In genomic region chr2:75767871-75768558, GRCm38 (mm10) we compare ENCODE assay signal across 8 mouse cellular contexts.
DNase-seq lines count a peak whose midpoint lies in the region; ATAC-seq and TF ChIP-seq lines count a peak whose summit lies in the region.

No protein-coding gene starts in this region.

- DNase-seq in CH12.LX (ENCODE audit: extremely low read depth) = peak; percentile 92
- DNase-seq in Muller cell, postnatal 12 days (ENCODE audit: inconsistent ontology term) = peak; percentile 91
- no peak for DNase-seq in liver, embryonic 11.5 days (ENCODE audit: low spot score)
- DNase-seq in cerebellum, adult 11 months = no peak
- DNase-seq in layer of hippocampus, postnatal 10 days (ENCODE audit: low spot score in 2 of 2) = no peak
- DNase-seq in right cerebral cortex, adult 2 months (ENCODE audit: low spot score in 2 of 2) = no peak

- 33% methylated on average over 7 of the region's 7 CpGs for WGBS in forebrain, embryonic 15.5 days
- WGBS in liver, embryonic 11.5 days = 42% methylated on average over 7 of the region's 7 CpGs
- 51% methylated on average over 7 of the region's 7 CpGs for WGBS in stomach, embryonic 15.5 days

- H3K36me3 ChIP-seq in CH12.LX (replicated peaks in 1 of 2; ENCODE audit: control insufficient read depth in 1 of 2, insufficient read depth in 1 of 2, low read length in 1 of 2) = no peaks in the 10 kb centered on the region
- no peaks in the 10 kb centered on the region for H3K36me3 ChIP-seq in forebrain, embryonic 15.5 days
- H3K36me3 ChIP-seq in liver, embryonic 11.5 days (ENCODE audit: control insufficient read depth, insufficient read depth, low read length) = no peaks in the 10 kb centered on the region
- H3K36me3 ChIP-seq in stomach, embryonic 15.5 days = no peaks in the 10 kb centered on the region

- peak overlapping the region; percentile 75 for H3K4me2 ChIP-seq in CH12.LX (ENCODE audit: insufficient read depth, low read depth, poor library complexity, severe bottlenecking)
- H3K4me2 ChIP-seq in forebrain, embryonic 15.5 days (replicated peaks) = no peak overlapping the region
- peak overlapping the region; percentile 46 for H3K4me2 ChIP-seq in liver, embryonic 11.5 days
- no peak overlapping the region for H3K4me2 ChIP-seq in stomach, embryonic 15.5 days

- peak; percentile 72 for TF ChIP-seq EP300 in CH12.LX (IDR thresholded peaks at IDR 0.05; ENCODE audit: low read length)

- no peak for TF ChIP-seq CTCF in CH12.LX (conservative IDR thresholded peaks at IDR 0.05 in 1 of 2, IDR thresholded peaks at IDR 0.05 in 1 of 2; ENCODE audit: low read depth in 2 of 2, low read length in 2 of 2)

- dilution Hi-C loops in CH12.LX (cut with MboI; ENCODE audit: extremely low pct_ligation_motif_present, extremely low pct_unique_long_range_greater_than_20kb, low sequenced_read_pairs) = no loop called here

- peaks cover 36 to 80% of the 10 kb centered on the region in 2 experiments for H3K4me1 ChIP-seq in CH12.LX (ENCODE audit: control insufficient read depth in 1 of 2, insufficient read depth in 2 of 2)
- peaks cover 8% of the 10 kb centered on the region for H3K4me1 ChIP-seq in forebrain, embryonic 15.5 days
- peaks cover 44% of the 10 kb centered on the region for H3K4me1 ChIP-seq in liver, embryonic 11.5 days (replicated peaks; ENCODE audit: control insufficient read depth, insufficient read depth, low read length)
- H3K4me1 ChIP-seq in stomach, embryonic 15.5 days = 0 out of 2 replicates have a peak, but pooled peaks cover 5% of the 10 kb centered on the region

- H3K4me3 ChIP-seq in CH12.LX (replicated peaks in 1 of 3; ENCODE audit: low read depth in 2 of 3, low read length in 2 of 3, poor library complexity in 1 of 3) = peak overlapping the region in 2 of 3 experiments; percentile 17 to 46
- H3K4me3 ChIP-seq in forebrain, embryonic 15.5 days = no peak overlapping the region
- no peak overlapping the region for H3K4me3 ChIP-seq in liver, embryonic 11.5 days (ENCODE audit: low read depth, low read length)
- no peak overlapping the region for H3K4me3 ChIP-seq in stomach, embryonic 15.5 days (replicated peaks)

- H3K27ac ChIP-seq in CH12.LX (ENCODE audit: insufficient read depth, low read depth) = peak overlapping the region; percentile 88
- H3K27ac ChIP-seq in forebrain, embryonic 15.5 days (replicated peaks) = 0 out of 2 replicates have a peak overlapping the region, but pooled peaks have one; percentile 36
- peak overlapping the region; percentile 74 for H3K27ac ChIP-seq in liver, embryonic 11.5 days (ENCODE audit: low read depth, low read length)
- H3K27ac ChIP-seq in stomach, embryonic 15.5 days = peak overlapping the region; percentile 81

- in situ Hi-C loops in CH12.LX (cut with MboI; ENCODE audit: low pct_ligation_motif_present, low pct_unique_long_range_greater_than_20kb, low sequenced_read_pairs) = loop anchor here (5.0 to 10.0 kb wide), 2 partner anchors 46 to 63 kb away; partner anchors contain the start of gene Nfe2l2

- peak; percentile 67 for TF ChIP-seq POLR2A in CH12.LX (IDR thresholded peaks at IDR 0.05; ENCODE audit: low read depth, low read length)

- no peaks in the 10 kb centered on the region for H3K9me3 ChIP-seq in CH12.LX (replicated peaks; ENCODE audit: low read length)
- H3K9me3 ChIP-seq in forebrain, embryonic 15.5 days = no peaks in the 10 kb centered on the region
- H3K9me3 ChIP-seq in liver, embryonic 11.5 days (ENCODE audit: control insufficient read depth, low read length) = no peaks in the 10 kb centered on the region
- no peaks in the 10 kb centered on the region for H3K9me3 ChIP-seq in stomach, embryonic 15.5 days

- peak; percentile 85 for ATAC-seq in forebrain, embryonic 15.5 days (replicated peaks)
- ATAC-seq in liver, embryonic 11.5 days (replicated peaks; ENCODE audit: low FRiP score) = peak; percentile 80
- ATAC-seq in stomach, embryonic 15.5 days (ENCODE audit: insufficient read depth, low FRiP score, low read depth) = peak; percentile 70

- peak overlapping the region; percentile 86 for H3K9ac ChIP-seq in CH12.LX (ENCODE audit: insufficient read depth, low read depth)
- H3K9ac ChIP-seq in forebrain, embryonic 15.5 days (replicated peaks) = no peak overlapping the region
- 0 out of 2 replicates have a peak overlapping the region, but pooled peaks have one; percentile 40 for H3K9ac ChIP-seq in liver, embryonic 11.5 days (ENCODE audit: low read depth, low read length)
- H3K9ac ChIP-seq in stomach, embryonic 15.5 days = no peak overlapping the region

- no peaks in the 10 kb centered on the region for H3K27me3 ChIP-seq in CH12.LX (replicated peaks)
- no peaks in the 10 kb centered on the region for H3K27me3 ChIP-seq in forebrain, embryonic 15.5 days
- H3K27me3 ChIP-seq in liver, embryonic 11.5 days (replicated peaks; ENCODE audit: control insufficient read depth, insufficient read depth, low read length) = no peaks in the 10 kb centered on the region
- H3K27me3 ChIP-seq in stomach, embryonic 15.5 days (replicated peaks) = no peaks in the 10 kb centered on the region

- no peaks in the 10 kb centered on the region for H3K79me2 ChIP-seq in CH12.LX (replicated peaks; ENCODE audit: control insufficient read depth, extremely low read depth, insufficient read depth, poor library complexity, severe bottlenecking)

- TF ChIP-seq RAD21 in CH12.LX (IDR thresholded peaks at IDR 0.05; ENCODE audit: low read depth, low read length) = no peak; the same call in 1 of the 2 replicates

TF ChIP-seq in CH12.LX, 34 proteins besides CTCF, POLR2A, EP300 and RAD21:
- peak; percentile 76 for TF ChIP-seq TBP (conservative IDR thresholded peaks at IDR 0.05; ENCODE audit: low read depth, low read length)
- peak; percentile 50; the same call in 1 of the 2 replicates for TF ChIP-seq ETS1 (conservative IDR thresholded peaks at IDR 0.05; ENCODE audit: low read depth, low read length)
- TF ChIP-seq ZNF384 (IDR thresholded peaks at IDR 0.05; ENCODE audit: low read depth, low read length) = peak; percentile 86
- peak; percentile 68 for TF ChIP-seq NELFE (IDR thresholded peaks at IDR 0.05; ENCODE audit: low read depth, low read length)
- TF ChIP-seq USF1 (IDR thresholded peaks at IDR 0.05; ENCODE audit: low read depth, low read length) = no peak
- TF ChIP-seq MXI1 (IDR thresholded peaks at IDR 0.05; ENCODE audit: low read depth, low read length) = 0 out of 2 replicates have a peak, but pooled peaks have one; percentile 57
- TF ChIP-seq ELF1 (IDR thresholded peaks at IDR 0.05; ENCODE audit: low read depth, low read length) = peak; percentile 85
- TF ChIP-seq BHLHE40 (IDR thresholded peaks at IDR 0.05; ENCODE audit: low read depth, low read length) = 0 out of 2 replicates have a peak, but pooled peaks have one; percentile 21
- TF ChIP-seq CHD2 (IDR thresholded peaks at IDR 0.05; ENCODE audit: low read length) = 0 out of 2 replicates have a peak, but pooled peaks have one; percentile 12
- peak; percentile 81 for TF ChIP-seq ZMIZ1 (IDR thresholded peaks at IDR 0.05; ENCODE audit: low read depth, low read length)
- peak; percentile 79 for TF ChIP-seq SIN3A (IDR thresholded peaks at IDR 0.05; ENCODE audit: low read length)
- no peak for TF ChIP-seq JUN (IDR thresholded peaks at IDR 0.05; ENCODE audit: insufficient read depth, low read depth, low read length)
- peak; percentile 79 for TF ChIP-seq MAX (IDR thresholded peaks at IDR 0.05; ENCODE audit: low read length)
- no peak for TF ChIP-seq PAX5 (IDR thresholded peaks at IDR 0.05; ENCODE audit: low read length)
- 0 out of 2 replicates have a peak, but pooled peaks have one; percentile 35 for TF ChIP-seq KAT2A (IDR thresholded peaks at IDR 0.05; ENCODE audit: insufficient replicate concordance, low read length)
- peak; percentile 80; the same call in 1 of the 2 replicates for TF ChIP-seq E2F4 (IDR thresholded peaks at IDR 0.05; ENCODE audit: insufficient replicate concordance, low read depth, low read length)
- no peak for TF ChIP-seq SMC3 (IDR thresholded peaks at IDR 0.05; ENCODE audit: low read depth, low read length)
- TF ChIP-seq CHD1 (IDR thresholded peaks at IDR 0.05; ENCODE audit: low read depth, low read length) = peak; percentile 92
- TF ChIP-seq HCFC1 (IDR thresholded peaks at IDR 0.05; ENCODE audit: low read depth, low read length) = peak; percentile 56
- 0 out of 2 replicates have a peak, but pooled peaks have one; percentile 33 for TF ChIP-seq NRF1 (IDR thresholded peaks at IDR 0.05; ENCODE audit: low read depth, low read length)
- TF ChIP-seq ZKSCAN1 (IDR thresholded peaks at IDR 0.05; ENCODE audit: borderline replicate concordance, low read depth, low read length) = no peak
- TF ChIP-seq MEF2A (IDR thresholded peaks at IDR 0.05; ENCODE audit: borderline replicate concordance, low read depth, low read length) = peak; percentile 70; the same call in 1 of the 2 replicates
- TF ChIP-seq ZC3H11A (IDR thresholded peaks at IDR 0.05; ENCODE audit: low read depth, low read length) = no peak
- peak; percentile 25; the same call in 1 of the 2 replicates for TF ChIP-seq MAFK (IDR thresholded peaks at IDR 0.05; ENCODE audit: insufficient replicate concordance, low read length)
- 0 out of 2 replicates have a peak, but pooled peaks have one; percentile 34 for TF ChIP-seq POLR2AphosphoS2 (IDR thresholded peaks at IDR 0.05; ENCODE audit: low read depth, low read length)
- TF ChIP-seq IRF4 (IDR thresholded peaks at IDR 0.05; ENCODE audit: low read depth, low read length) = 0 out of 2 replicates have a peak, but pooled peaks have one; percentile 60
- peak; percentile 87 for TF ChIP-seq TCF12 (IDR thresholded peaks at IDR 0.05; ENCODE audit: low read depth, low read length)
- peak; percentile 74; the same call in 1 of the 2 replicates for TF ChIP-seq MYC (IDR thresholded peaks at IDR 0.05; ENCODE audit: low read depth, low read length)
- no peak for TF ChIP-seq USF2 (conservative IDR thresholded peaks at IDR 0.05; ENCODE audit: low read depth, low read length)

Comparison
In these comparisons a context has a peak if more than half of its experiments do, and no peak if none do; other contexts are left out.
1. DNase-seq: peak in CH12.LX (single experiment) and Muller cell, postnatal 12 days (single experiment); none in liver, embryonic 11.5 days (single experiment), cerebellum, adult 11 months (single experiment), layer of hippocampus, postnatal 10 days (0 of 2) and right cerebral cortex, adult 2 months (0 of 2).
2. H3K27ac ChIP-seq: peak in every context shown above with its lines; median percentile 88 in CH12.LX; 81 in stomach, embryonic 15.5 days; 74 in liver, embryonic 11.5 days; 36 in forebrain, embryonic 15.5 days.
3. H3K4me2 ChIP-seq: peak in CH12.LX (single experiment) and liver, embryonic 11.5 days (single experiment); none in forebrain, embryonic 15.5 days (single experiment) and stomach, embryonic 15.5 days (single experiment).
4. H3K4me3 ChIP-seq: peak in CH12.LX (2 of 3); none in forebrain, embryonic 15.5 days (single experiment), liver, embryonic 11.5 days (single experiment) and stomach, embryonic 15.5 days (single experiment).
5. H3K9ac ChIP-seq: peak in CH12.LX (single experiment) and liver, embryonic 11.5 days (single experiment); none in forebrain, embryonic 15.5 days (single experiment) and stomach, embryonic 15.5 days (single experiment).
6. Peak in every context shown above with its lines, with median percentiles within 50 percentile points of each other: ATAC-seq.